Mouse (Mus musculus) left cerebral cortex, adult 8-10 months (tissue): ENCODE measurements at regions not wholly inside any gene's neighbourhood (a gene's known extent, or its start where the extent isn't known, plus 50 kb on each side); places are given as distances from the start of the nearest gene placed in this dataset.
A peak's percentile ranks its signal among the peaks of the same experiment; 100 is the strongest.

Experiments used
- DNase-seq, 2 experiments: peaks; one replicate each; pipeline ENCODE4 v3.0.0; 2022; ENCODE audit warnings: low spot score in 2 of 2

- peak; percentile 36 to 83 for DNase-seq
These were observed 70.0 kb downstream of the Mbip start for GRCm38 (mm10) chr12:56275556-56276242.

- DNase-seq, result no peak
These were observed 80.6 kb downstream of the Mbip start for GRCm38 (mm10) chr12:56265049-56265448.

GRCm38 (mm10) chr12:56261471-56261870, 84.2 kb downstream of the Mbip start:
- no peak for DNase-seq

GRCm38 (mm10) chr12:56258401-56259050, 87.2 kb downstream of the Mbip start:
- no peak for DNase-seq

GRCm38 (mm10) chr12:56256243-56256881, 89.3 kb downstream of the Mbip start:
- no peak for DNase-seq

GRCm38 (mm10) chr12:56252612-56253444, 92.9 kb downstream of the Mbip start:
- no peak for DNase-seq

GRCm38 (mm10) chr12:56250262-56250661, 95.4 kb downstream of the Mbip start:
- no peak for DNase-seq

- DNase-seq, result no peak
These were observed 99.3 kb downstream of the Mbip start for GRCm38 (mm10) chr12:56246406-56246805.

- no peak for DNase-seq
These were observed 102.9 kb downstream of the Mbip start for GRCm38 (mm10) chr12:56242803-56243202.

- peak; percentile 11 to 23 for DNase-seq
These were observed 104.0 kb downstream of the Mbip start for GRCm38 (mm10) chr12:56241735-56242134.

- DNase-seq, result no peak
These were observed 105.5 kb downstream of the Mbip start for GRCm38 (mm10) chr12:56240206-56240605.

- DNase-seq, result no peak
These were observed 111.1 kb downstream of the Mbip start for GRCm38 (mm10) chr12:56234571-56234970.

- DNase-seq, result no peak
These were observed 112.5 kb downstream of the Mbip start for GRCm38 (mm10) chr12:56233209-56233608.

GRCm38 (mm10) chr12:56224142-56224895, 121.4 kb downstream of the Mbip start:
- no peak for DNase-seq

- DNase-seq, result no peak
These were observed 152.2 kb downstream of the Mbip start for GRCm38 (mm10) chr12:56193524-56193923.

- no peak for DNase-seq
These were observed 156.1 kb downstream of the Mbip start for GRCm38 (mm10) chr12:56189562-56189961.

- DNase-seq, result no peak
These were observed 185.0 kb downstream of the Mbip start for GRCm38 (mm10) chr12:56160736-56161135.

GRCm38 (mm10) chr12:56144359-56144758, 201.3 kb downstream of the Mbip start:
- no peak for DNase-seq

- DNase-seq, result no peak
These were observed 201.9 kb downstream of the Mbip start for GRCm38 (mm10) chr12:56143789-56144188.

- DNase-seq, result no peak
These were observed 231.2 kb downstream of the Mbip start for GRCm38 (mm10) chr12:56114446-56114845.

GRCm38 (mm10) chr12:56081406-56081805, 245.3 kb downstream of the Brms1l start:
- DNase-seq, result no peak
